Mouse (Mus musculus) lung, postnatal 0 days (tissue): Measurements from ENCODE around the gene Zfp788.

Experiments used
- CTCF ChIP-seq: IDR thresholded peaks from 2 replicates; pipeline ENCODE4 v1.5.1; 2016; ENCODE audit warnings: antibody characterized with exemption, mild to moderate bottlenecking
- EP300 ChIP-seq: IDR thresholded peaks from 2 replicates; pipeline ENCODE4 v1.6.1; 2016; ENCODE audit warnings: antibody characterized with exemption, mild to moderate bottlenecking, control low read depth

DNA sequence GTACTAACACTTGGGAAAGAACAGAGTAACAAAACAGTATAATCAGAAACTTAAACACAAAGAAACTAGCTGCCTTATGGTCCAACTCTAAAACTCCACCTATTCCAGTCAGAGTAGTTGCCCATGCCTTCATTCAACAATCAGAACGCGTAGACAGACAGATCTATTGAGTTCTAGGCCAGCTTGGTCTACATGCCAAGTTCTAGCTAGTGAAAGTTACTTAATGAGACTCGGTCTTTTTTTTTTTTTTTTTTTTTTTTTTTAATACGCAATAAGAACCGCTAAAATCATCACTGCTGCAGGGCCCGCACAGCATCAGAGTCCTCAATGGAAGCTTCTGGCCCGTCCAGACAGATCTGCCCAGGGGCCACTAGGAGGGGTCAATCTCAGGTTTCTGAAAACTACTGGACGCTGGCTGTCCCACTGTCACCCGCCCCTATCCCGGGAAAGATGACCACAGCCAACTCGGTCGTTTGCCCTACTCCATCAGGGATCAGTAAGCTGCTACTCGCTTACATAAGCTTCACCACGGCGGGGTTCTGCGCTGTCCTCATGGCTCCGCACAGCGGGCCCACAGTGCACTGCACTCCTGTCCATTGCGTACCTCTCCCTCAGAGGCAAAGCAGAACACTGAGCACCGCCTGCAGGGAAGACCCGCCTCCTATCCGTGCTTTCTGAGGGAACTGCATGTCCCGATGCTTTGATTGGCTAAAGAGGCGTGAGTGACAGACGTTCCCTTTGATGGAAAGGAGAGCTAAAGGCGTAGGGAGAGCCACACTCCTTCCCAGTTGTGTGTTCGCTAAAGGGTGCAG is at the start of gene Zfp788:
- peak; percentile 83 for TF ChIP-seq CTCF
- TF ChIP-seq EP300: 0 out of 2 replicates have a peak, but pooled peaks have one; percentile 6
